Mouse (Mus musculus): Measurements from ENCODE around the gene Atg9b.

The Atg9b gene

GRCm38 (mm10) chr5:24381988-24382387 lies 10.0 kb downstream of the Atg9b start:
- in situ Hi-C loops (cut with MboI; ENCODE audit: low sequenced_read_pairs), result no loop called here

DNA sequence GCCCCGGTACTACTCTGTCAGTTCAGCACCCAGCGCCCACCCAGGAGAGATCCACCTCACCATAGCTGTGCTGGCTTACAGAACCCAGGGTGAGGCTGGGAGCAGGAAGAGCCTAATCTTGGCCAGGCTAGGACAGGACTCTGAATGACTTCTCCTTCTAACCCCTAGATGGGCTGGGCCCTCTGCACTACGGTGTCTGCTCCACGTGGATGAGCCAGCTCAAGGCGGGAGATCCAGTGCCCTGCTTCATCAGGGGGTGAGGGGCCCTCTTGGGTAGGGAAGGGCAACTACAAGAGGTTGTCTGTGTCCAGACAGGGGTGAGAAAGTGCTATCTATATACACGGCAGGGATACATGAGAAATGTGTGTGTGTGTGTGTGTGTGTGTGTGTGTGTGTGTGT lies 10.5 kb downstream of the Atg9b start:
- in situ Hi-C loops (cut with MboI; ENCODE audit: low sequenced_read_pairs), result no loop called here

GRCm38 (mm10) chr5:24380499-24380898 lies 11.4 kb downstream of the Atg9b start:
- in situ Hi-C loops (cut with MboI; ENCODE audit: low sequenced_read_pairs), result no loop called here

- in situ Hi-C loops (cut with MboI; ENCODE audit: low sequenced_read_pairs), result no loop called here
Observed at GRCm38 (mm10) chr5:24379501-24379900, 12.4 kb downstream of the Atg9b start.

GRCm38 (mm10) chr5:24378700-24379099 lies 13.2 kb downstream of the Atg9b start:
- in situ Hi-C loops (cut with MboI; ENCODE audit: low sequenced_read_pairs), result no loop called here

DNA sequence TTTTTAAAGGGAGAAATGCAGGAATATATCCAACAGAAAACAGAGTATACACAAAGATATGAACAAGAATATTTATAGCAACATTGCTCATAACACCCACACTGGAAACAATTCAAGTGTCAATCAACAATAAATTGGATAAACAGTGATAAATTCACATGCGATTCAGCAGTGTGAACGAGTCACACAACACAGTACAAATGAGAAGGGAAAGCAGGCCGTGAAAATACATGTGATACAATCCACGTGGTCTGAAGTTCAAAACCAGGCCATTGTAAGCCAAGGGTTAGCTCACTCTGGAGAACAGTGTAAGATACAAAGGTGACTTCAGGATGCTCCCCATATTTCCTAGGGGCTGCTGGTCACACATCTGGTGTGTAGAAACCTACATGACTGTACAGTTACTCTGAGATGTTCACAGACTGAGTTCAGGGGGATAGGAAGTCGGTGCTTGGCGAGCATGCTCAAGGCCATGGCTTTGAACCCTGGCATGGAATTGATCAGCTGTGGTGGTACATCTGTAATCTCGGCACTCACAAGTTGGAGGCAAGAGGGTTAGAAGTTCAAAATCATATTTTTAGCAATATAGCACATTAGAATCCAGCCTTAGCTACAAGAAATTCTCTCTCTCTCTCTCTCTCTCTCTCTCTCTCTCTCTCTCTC lies 17.1 kb downstream of the Atg9b start:
- in situ Hi-C loops (cut with MboI; ENCODE audit: low sequenced_read_pairs), result no loop called here

DNA sequence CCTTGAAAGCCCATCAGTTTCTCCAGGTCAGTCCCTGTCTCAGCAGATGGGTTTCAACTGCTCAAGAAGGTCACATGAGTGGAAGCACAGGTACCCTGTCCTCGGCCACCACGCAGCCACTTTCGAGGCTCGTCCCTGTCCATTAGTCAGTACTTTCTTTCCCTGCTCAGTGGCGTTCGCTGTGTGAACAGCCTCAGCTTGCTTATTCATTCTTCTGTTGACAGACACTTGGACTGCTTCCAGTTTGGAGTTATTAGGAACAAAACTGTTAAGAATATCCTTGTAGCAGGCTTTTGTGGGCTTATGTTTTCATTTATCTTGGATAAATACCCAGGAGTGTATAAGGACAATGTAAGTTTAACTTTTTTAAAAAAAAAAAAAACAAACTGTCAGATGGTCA lies 17.7 kb downstream of the Atg9b start:
- in situ Hi-C loops (cut with MboI; ENCODE audit: low sequenced_read_pairs), result no loop called here

DNA sequence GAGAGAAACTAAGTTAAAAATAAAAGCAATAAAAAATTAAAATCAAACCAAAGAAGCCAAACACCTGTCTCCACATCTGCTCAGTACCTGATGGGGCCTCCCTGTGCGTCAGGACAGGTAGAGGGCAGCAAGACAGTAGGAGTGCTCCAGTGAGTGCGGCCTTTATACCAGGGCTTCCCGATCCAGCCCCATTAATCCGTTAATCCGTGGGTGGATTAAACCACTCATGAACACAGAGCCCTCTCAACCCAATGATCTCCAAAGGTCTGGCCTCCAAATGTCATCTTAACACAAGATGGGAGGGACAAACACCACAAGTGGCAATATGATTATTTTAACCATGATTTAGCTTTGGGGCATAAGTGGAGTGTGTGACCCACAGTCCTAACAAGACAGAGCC lies 18.1 kb downstream of the Atg9b start:
- in situ Hi-C loops (cut with MboI; ENCODE audit: low sequenced_read_pairs), result no loop called here

GRCm38 (mm10) chr5:24369767-24370166 lies 22.2 kb downstream of the Atg9b start:
- in situ Hi-C loops (cut with MboI; ENCODE audit: low sequenced_read_pairs), result no loop called here

GRCm38 (mm10) chr5:24366426-24366825 lies 25.5 kb downstream of the Atg9b start:
- in situ Hi-C loops (cut with MboI; ENCODE audit: low sequenced_read_pairs), result no loop called here

DNA sequence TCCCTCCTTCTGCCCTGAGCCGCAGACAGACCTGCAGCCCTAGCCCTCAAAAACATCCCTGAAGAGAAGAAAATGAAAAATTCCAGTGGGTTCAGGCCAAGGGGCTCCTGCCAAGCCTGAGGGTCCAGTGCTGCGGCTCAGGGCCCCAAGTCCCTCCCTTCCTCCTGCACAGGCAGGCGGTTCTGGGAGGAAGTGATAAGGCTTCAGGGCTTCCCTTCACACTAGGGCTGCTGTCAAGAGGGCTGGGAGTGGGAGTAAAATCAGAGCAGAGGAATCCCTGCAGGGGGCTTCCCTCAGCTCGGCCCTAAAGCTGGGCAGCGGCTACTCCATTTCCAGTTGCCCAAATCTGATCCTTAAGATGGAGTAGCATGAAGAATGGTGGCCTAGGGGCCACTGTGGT lies 26.4 kb downstream of the Atg9b start:
- in situ Hi-C loops (cut with MboI; ENCODE audit: low sequenced_read_pairs), result no loop called here

DNA sequence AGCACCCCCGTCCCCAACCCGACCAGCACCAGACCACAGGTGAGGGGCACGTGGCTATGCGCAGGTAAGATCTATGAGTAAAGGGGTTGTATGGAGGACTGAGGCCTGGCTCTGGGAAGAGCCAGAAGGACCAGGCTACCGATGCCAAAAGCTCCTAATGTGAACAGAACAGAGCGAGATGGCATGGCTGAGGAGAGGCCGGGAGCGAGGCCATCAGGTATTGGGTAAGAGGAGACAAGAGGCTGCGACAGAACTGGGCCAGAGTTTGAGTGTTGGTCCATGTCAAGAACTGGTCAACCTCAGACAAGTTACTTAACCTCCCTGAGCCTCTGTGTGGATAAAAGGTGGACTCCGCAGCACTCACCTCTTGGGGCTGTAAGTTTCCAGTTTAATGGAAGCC lies 27.0 kb downstream of the Atg9b start:
- in situ Hi-C loops (cut with MboI; ENCODE audit: low sequenced_read_pairs), result no loop called here

- in situ Hi-C loops (cut with MboI; ENCODE audit: low sequenced_read_pairs), result no loop called here
Observed at GRCm38 (mm10) chr5:24364508-24364907, 27.4 kb downstream of the Atg9b start, which contains the start of gene Nos3. TSS of gene Nos3 (plus strand) at chr5:24364810.

DNA sequence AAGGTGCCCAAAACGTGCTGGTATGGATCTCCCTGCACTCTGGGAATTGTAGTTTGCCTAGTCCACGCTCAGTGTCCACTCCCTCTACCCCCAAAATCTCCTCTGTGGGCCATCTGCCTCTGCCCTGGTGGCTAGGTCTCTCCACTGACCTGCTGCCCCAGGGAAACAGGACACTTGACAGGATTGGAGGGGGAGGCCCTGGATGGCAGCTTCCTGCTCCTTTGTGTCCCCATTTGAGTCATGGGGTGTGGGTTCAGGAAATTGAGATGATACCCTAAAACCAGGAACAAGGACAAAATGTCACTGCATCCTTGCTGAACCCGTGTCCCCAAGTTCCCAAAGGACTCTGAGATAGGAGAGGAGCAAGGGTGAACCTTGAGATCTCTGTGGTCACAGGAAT lies 27.9 kb downstream of the Atg9b start:
- in situ Hi-C loops (cut with MboI; ENCODE audit: low sequenced_read_pairs), result no loop called here

DNA sequence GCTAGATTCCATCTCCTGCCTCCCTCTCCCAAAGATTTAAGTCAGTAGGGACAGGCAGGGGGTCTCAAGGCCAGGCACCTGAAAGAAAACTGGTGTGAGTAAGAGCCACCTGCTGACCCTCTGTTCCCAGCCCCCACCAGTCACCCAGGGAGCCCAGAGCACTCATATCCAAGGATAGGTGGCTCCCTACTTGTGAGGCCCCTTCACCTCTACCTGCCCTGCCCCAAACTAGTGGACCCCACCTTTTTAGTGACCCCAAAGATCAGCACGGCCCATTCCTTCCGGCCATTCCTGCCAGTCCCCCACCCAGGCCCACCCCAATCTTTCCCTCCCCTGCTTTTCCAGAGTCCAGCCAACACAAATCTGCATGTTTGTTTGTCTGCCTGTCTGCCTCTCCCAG lies 28.5 kb downstream of the Atg9b start:
- in situ Hi-C loops (cut with MboI; ENCODE audit: low sequenced_read_pairs), result no loop called here

DNA sequence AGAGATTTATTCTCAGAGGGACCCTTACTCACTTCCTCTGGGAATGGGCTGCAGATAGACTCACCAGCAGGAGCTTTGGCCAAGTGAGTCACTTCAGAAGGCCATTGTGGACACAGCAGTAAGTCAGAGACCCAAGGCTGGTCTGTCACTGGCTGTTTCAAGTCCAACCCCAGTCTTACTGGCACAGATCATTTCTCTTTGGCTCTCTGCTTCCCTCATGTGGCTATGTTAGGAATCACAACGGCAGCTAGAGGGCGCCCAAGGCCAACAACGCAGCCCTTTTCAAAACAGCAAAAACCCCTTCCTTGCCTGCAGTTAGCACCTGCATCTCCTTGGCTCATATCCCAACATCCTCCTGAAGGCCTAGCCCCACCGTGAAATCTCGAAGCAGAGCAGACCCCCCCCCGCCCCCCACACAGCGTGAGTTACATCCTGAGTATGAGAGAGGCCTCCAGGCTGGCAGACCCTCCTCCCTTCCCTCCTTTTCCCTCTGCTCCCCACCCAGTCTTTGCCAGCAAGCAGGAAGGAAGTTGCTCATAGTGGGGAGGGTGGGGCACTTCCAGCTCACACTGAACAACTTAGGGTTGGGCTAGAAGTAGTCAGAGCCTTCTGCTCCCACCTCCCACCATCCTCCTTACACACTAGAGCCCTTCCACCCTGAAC lies 31.0 kb downstream of the Atg9b start:
- in situ Hi-C loops (cut with MboI; ENCODE audit: low sequenced_read_pairs), result no loop called here

GRCm38 (mm10) chr5:24357461-24357860 lies 34.5 kb downstream of the Atg9b start:
- in situ Hi-C loops (cut with MboI; ENCODE audit: low sequenced_read_pairs), result no loop called here

DNA sequence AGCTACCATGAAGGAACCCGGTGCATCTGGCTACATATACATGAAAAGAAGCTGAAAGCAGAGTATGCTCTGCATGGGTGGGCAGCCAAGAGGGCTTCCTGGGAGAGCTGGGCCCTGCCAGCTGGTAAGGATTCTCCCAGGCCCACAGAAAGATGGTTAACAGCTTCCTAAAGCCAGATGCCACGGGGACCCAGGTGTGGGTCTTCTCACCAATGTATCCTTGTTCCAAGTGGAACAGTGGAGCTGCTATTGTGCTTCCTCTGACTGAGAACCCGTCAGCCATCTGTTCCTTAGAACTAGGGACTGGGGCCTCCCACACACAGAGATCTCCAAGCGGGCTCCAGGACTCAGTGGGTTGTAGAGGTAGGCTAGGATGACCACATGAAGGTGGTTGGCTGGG lies 35.2 kb downstream of the Atg9b start:
- in situ Hi-C loops (cut with MboI; ENCODE audit: low sequenced_read_pairs), result no loop called here

- in situ Hi-C loops (cut with MboI; ENCODE audit: low sequenced_read_pairs), result no loop called here
Observed at GRCm38 (mm10) chr5:24353327-24353726, 38.6 kb downstream of the Atg9b start.

GRCm38 (mm10) chr5:24352251-24352859 lies 39.6 kb downstream of the Atg9b start:
- in situ Hi-C loops (cut with MboI; ENCODE audit: low sequenced_read_pairs), result no loop called here

GRCm38 (mm10) chr5:24351701-24352171 lies 40.2 kb downstream of the Atg9b start:
- in situ Hi-C loops (cut with MboI; ENCODE audit: low sequenced_read_pairs), result no loop called here

- in situ Hi-C loops (cut with MboI; ENCODE audit: low sequenced_read_pairs), result no loop called here
Observed at GRCm38 (mm10) chr5:24351278-24351677, 40.7 kb downstream of the Atg9b start, which contains the start of gene Kcnh2. TSS of gene Kcnh2 (minus strand) at chr5:24351604.

Data from CH12F3 (cell line).